Mouse (Mus musculus): ENCODE results near the gene Nlk. TPM values are rescaled to one million over a fixed set of nuclear protein-coding genes. Genes with fewer than 3 reads are reported as not detected.
A peak's percentile ranks its signal among the peaks of the same experiment; 100 is the strongest.

The Nlk gene
- total RNA-seq (2021), result 1 to 10 TPM; 5.6 to 5.7 TPM
- long read RNA-seq, experiment 1, result 0 reads
- long read RNA-seq, experiment 2, full-length matches to known transcripts, result 1 of 2 reads
- long read RNA-seq, experiment 2, partial matches to known transcripts, result 1 of 2 reads
- long read RNA-seq, experiment 2, other reads (novel, unspliced or antisense), result 0 of 2 reads

DNA sequence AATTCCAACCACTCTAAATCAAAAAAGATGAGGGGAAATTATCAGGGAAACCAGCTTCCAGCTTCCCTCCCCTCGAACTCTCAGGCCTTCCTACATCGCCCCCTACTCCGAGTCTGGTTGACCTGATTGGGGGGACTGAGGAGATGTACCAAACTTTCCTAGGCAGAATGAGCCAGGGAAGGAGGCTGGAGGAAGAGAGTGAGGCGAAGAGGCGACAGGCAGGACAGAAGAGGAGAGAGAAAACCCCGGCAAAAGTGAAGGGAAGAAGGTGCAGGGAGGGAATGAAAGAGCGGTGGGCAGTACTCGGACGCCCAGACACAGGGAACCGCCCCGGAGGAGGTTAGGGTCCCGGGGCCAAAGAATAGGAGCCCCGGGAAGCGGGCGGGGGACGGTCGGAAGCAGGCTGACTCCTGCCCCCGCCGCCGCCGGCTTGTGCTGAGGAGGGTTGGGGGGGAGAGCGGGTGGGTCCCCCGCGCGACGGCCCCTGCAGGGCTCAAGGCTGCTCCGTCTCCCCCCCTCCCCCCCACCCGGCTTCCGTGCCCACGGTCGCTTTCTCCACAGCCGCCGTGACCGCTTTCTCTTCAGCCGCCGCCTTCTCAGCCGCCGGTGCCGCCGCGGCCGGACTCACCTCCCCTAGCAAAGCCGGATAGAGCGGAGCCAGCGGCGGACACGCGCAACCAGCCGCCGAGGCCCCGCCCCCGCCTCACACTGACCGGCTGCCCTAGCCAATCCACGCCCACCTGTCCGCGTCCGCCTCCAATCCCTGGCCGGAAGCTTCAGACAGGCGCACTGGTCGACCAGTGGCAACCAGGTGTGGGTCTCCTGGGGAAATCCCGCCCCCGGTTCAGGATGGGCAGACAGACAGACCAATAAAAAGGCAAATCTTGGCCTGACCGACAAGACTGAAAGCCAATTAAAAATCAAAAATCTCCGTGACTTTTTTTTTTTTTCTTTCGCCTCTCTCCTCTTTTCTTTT, at the start of gene Nlk:
Gene Nlk (minus strand): TSS at position 597 of the 976 bp plus-strand sequence.
- peak; percentile 100 for DNase-seq

DNA sequence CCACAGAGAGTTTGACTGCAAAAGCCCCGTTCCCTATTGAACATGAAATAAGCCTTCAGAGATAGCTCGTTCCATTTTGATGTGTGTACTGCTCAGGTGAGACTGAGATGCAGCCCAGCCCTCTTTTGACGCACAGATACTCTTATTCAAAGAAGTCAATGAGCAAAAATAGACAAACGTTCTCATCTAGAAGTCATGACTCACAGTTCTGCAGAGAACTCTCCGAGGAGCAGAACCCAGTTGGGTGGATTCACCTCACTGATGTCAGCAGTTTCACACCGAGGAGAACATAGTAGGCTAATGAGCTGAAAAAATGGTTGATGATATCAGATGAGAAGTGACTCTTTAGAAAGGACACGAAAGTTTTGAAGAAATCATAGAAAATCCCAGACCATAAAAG, 49.1 kb upstream of the Nlk start:
- no peak for DNase-seq

DNA sequence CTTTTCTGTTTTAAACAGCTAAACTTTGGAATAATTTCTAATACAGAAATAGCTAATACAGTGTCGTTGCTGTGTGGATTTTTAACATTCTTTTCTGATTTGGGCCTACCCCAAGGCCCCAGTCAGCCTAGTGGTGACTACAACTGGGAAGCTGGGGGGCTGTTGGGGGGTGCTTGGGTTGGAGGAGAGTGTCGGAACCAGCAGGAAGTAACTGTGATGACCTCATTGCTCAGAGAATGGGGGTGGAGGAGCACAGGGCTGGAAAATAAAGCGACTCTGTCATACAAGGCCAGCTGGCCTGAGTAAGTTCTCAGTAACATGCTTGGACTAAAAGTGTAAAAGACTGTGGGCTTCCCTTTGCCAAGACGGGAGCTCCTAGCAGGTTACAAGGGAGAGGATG, 48.3 kb upstream of the Nlk start:
- DNase-seq, result peak; percentile 6

DNA sequence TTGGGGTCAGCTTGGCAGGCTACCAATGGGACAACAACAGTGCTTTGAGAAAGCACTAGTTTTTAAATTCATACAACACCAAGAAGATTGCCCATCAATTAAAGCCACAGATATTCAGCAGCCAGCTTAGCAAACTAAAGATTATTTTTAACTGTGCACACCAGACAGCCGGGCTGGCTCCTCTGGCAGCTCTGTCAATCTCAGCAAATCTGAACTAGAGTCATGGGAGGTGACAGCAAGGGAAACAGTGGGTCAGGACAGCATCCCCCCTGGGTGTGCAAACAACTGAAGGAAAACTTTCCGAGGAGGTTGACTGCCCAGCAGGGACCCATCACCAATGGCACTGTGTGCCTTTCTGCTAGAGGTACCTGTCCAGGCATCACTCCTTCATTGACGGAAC, 45.3 kb upstream of the Nlk start:
- no peak for DNase-seq

DNA sequence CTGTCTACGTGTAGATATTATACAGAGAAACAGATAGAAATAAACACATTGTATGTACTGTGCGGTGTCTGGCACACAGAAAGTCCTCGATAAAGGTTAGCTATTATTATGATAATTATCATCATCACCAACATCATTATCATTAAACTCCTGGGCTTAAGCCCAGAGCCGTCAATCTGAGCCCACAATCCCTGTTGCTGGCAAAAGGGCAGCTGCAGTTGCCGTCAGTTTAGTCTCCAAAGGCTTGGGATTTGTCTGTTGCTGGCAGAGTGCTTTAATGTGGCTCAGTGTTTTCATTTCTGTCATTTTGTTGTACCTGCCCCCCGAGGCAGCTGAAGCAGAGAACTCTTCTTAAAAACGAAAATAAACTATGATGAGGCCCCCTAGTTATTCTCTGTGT, 44.8 kb upstream of the Nlk start:
- DNase-seq, result no peak

DNA sequence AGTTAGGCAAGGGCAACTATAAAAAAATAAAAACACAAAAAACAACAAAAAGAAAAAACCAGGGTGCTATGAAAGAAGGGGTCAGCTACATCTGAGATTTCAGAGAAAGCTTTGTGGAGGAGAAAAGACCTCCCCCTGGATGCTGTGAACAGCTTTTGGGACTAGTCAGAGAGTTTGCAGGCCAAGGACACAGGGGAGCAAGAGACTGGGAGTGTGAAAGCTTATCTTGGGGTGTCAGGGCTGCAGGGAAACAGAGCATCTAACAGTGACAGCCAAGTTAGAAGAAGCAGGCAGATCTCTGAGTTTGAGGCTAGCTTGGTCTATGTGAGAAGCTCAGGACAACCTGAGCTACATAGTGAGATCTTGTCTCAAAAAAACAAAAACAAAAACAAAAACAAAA, 42.2 kb upstream of the Nlk start:
- no peak for DNase-seq

DNA sequence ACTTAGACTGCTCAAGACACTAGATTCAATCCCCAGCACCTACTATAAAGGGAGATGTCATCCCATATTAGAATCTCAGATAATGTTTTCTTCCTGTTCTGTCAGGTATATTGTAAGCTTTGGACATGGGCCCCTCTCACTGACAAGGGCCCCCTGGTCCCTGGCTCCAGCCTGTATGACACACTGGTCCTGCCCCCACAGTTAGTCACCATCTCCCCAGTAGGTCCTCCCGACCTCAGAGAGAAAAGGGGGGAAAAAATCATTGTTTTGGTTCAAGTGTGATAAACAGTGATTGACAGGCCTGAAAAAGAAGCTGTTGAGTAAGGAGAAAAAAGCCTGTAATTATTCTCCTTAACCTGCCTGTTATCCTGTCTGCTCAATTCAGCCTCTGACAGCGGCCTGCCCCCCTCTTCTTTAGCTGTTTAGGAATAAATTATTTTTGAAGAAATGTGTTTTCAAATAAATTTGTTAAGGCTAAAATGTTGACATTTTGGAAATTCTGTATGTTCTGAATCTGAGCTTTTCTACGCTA, 39.8 kb upstream of the Nlk start:
- no peak for DNase-seq

DNA sequence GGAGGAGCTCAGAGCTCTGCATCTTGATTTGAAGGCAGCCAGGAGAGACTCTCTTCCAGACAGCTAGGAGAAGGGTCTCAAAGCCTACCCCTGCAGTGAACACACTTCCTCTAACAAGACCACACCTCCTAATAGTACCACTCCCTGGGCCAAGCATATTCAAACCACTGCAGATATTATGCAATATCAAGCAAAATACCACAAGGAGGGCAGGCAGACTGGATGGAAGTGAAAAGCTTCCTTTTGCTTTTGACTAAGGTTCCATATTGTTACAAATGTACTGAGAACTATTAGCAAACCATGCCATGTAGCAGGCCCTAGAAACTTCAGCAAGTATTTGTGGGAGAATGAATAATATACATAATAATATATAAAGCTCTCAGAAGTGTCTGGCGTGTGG, 38.0 kb upstream of the Nlk start:
- DNase-seq, result no peak

DNA sequence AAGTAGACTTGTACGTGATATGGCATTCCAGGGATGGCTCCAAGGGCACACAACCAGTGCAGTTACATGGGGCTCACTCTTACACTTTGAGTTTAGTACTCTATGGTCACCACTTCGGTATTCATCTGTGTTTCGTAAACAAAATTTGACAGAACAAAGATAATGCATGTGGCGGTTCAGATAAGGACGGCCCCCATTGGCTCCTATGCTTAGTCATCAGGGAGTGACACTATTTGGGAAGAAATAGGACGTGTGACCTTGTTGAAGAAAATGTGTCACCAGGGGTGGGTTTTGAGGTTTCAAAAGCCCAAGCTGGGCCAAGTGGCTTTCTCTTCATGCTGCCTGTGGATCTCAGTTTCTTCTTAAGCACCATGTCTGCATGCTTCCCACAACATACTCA, 35.4 kb upstream of the Nlk start:
- DNase-seq, result no peak

DNA sequence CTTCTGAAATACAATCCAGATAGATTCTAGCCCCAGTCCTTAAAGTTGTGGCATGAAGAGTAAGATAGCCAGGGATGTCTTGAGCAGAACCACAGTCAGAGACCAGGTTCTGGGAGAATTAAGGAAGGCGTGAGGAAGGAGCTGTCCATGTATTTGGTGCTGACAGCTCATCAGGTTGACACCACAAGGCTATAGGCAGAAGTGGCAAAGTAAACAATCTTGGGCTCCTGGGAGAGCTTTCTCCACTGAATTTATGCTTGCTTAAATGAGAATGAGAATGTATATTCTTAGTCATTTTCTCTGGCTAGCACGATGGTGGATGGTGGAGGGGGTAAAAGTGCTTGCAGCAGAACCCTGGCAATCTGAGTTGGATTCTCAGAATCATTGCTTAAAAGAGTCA, 33.7 kb upstream of the Nlk start:
- DNase-seq, result no peak

DNA sequence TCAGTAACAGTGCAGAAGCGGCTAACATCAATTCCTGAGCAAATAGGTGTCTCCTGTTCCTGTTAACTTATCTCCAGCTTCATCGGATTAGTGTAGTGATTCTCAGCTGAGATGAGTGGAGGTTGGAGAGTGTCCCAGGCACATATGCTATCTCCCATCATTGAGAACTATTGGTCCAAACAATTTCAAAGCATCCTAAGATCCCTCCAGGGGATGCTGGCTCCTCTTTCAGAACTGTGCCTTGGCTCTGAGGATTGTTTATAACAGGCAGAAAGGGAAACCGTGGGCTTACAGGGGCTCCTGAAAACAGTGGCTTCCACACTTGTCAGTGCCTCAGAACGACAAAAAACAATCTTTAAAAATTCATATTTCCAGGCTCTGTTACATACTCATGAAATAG, 30.9 kb upstream of the Nlk start:
- DNase-seq, result no peak

DNA sequence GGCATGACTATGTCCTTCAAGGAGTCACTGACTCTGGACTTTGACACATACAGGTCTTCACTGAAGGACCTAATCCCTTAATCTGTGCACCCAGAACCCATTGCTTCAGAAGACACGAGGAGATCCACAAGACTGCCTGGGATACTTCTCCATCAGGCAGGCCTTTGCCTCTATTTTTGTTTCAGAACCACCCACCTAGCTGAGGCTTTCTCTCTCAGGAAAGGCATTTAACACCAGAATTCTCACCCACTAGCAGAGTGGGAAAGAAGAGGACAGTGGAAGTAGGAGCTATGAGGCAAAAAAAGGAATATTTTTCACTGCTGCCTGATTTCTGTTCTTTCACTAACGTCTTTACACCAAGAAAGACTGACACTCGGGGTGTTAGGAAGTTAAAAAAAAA, 29.2 kb upstream of the Nlk start:
- DNase-seq, result no peak

DNA sequence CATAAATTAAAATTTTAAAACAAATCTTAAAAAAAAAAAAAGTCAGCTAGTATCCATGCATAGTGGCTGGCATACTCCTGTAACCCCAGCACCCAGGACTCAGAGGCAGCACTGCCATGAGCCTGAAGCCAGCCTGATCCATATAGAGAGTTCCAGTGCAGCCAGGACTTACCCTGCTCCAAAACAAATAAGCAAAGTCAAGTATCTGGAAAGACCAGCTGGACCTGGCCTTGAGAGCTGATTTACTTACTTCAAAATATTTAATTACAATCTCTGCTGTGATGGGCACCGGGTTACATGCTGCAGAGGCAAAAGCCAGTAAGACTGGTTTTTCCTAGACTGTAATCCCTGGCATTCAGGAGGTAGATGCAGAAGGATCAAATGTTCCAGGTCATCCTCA, 27.6 kb upstream of the Nlk start:
- DNase-seq, result no peak

DNA sequence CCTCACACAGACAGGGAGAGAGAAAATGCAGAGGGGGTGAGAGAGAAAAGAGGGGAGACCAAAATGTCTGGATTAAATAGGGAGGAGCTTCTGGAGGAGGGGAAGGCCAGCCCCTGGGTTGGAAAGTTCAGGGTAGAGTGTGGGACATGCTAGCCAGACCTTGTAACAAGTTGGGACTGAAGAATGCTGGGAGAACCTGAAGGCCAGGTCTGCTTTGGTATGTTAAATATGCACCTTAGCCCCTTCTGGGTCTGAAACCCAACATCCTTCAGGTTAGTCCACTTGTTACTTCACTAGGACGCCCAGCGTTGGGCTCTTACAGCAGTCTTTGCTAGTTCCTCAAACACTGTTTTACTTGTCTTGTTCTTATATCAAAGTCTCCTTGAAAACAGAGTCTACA, 24.2 kb upstream of the Nlk start:
- DNase-seq, result no peak

DNA sequence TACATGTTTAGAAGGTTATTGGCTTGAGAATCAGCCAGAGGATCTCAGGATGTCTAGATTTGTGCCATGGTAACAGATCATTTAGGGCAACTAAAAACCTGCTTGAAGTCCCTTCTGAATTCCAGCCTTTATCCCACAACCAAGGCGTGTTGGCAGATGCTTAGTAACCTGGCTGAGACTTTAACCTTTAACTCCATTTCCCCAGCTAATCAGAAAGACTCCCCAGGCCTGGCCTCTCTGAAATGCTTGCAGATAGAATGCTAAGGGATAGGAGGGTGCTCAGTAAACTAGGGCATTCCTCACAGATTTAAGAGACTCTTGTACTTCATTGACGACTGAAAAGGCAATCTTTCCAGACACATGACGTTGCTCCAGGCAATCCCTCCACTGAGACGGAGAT, 20.5 kb upstream of the Nlk start:
- DNase-seq, result no peak

DNA sequence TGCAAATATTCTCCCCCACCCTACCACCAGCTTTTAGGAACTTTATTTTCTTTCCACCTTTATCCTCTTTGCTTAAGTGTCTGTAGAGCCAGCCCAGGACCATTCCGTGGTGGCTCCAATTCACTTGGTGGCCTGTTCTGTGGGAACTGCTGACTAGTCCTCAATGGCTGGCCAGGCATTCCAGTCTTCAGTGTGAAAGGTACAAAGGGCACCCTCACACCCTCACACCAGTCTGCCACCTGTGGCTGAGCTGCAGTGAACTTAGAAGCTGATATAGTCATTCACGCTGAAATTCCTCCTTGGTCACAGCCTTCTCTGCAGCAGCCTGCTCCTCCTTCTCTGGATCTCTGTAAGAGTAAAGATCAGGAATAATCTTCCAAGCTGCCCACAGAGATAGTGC, 11.5 kb upstream of the Nlk start:
- DNase-seq, result no peak

DNA sequence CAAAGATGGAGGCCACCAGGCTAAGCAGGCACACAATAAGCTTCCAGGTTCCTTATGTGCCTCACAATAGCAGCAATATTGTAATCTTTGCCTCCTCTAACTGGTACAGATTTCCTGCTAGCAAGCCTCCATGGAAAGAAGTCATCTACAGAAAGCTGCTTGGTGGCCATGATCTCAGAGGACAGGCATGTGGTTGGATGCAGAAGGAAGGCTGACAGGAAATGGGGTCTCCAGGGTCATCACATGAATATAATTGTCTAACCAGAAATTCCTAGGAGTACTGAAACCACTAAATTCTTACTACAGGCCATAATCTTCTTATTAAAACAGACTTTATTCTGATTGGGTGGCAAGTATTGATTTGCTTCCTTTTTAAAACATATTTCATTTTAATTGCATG, 8.9 kb upstream of the Nlk start:
- no peak for DNase-seq

DNA sequence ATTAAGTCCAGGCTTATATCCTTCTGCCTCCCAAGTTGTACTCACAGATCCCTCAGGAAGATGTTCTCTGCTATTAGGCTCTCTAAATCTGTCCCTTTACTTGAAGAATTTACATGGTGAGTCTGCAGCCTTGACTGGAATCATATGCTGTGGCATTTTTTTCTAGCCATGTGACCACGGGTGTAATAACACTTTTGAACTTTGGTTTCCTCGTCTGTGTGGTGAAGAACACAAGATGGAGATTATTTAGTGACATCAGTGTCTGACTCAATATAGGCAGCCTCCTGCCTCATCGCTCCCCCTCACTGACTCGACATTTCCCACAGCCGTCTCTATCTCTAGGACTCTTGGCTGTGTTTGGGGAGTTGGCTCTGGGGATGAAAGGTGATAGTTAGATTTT, 5.9 kb upstream of the Nlk start:
- no peak for DNase-seq

DNA sequence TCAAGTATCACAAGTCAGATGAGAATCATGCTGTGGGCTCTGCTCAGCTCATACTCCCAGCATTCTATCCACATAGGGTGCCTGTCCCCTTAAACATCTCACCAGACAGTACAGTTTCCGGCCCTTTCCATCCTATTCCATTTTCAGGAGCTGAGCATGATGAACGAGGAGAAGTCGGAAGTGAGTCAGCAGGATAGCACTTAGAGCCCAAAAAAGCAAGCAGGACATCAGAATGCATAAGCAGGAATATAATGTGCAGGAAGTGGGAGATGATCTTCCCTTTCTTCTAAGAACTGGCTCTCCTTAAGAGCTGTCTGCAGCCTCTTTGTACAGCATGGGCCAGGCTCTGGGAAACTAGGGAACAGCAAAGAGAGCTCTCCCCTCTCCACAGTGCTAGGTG, 5.1 kb upstream of the Nlk start:
- DNase-seq, result no peak

DNA sequence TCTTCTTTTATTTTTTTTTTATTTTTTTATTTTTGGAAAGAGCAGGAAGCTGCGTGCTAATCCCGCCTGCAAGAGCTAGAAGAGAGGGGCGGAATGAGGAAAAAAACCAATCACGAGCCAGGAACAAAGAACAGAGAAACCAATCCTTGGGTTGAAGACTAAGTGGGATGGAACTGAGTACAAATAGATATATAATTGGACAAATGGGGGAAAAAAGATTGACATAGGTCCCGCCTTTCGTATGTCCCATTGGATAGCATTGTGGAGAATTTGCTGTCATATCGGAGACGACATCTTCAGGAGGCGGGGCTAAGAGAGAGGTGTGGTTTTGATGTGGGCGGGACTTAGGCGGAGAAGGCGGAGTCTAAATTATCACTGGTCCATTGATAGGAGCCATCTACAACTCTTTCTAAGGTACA, 589 bp upstream of the Nlk start:
- DNase-seq, result peak; percentile 85

DNA sequence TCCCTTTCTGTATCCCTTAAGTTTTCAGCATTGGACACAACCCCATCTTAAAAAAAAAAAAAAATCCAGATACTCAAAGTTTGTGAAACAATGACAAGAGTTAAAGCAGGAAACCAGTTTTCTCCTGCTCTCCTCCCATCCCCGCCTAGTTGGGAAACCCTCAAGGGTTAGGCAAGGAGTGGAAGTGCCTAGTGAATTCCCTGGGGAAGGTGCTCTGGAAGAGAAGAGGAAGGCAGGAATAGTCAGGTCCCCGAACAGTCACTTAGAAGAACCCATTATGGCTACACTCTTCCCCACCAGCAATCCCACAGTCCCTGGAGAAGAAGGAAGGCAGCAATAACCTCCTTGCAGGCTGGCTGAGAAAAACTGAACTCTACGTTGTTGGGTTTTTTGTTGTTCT, 2.9 kb downstream of the Nlk start:
- DNase-seq, result peak; percentile 12

DNA sequence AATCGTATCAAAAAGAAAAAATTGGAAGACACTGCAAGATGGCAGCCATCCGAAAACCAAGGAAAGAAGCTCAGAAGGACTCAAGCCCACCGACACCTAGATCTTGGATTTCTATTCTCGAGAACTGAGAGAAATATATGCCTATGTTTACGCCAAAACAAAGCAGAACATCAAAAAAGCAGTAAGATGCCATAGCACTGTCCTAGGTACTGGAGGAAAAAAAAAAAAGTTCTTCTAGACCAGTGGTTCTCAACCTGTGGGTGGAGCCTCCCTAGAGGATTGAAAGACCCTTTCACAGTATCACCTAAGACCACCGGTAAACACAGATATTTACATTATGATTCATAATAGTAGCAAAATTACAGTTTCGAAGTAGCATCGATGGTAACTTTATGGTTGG, 3.9 kb downstream of the Nlk start:
- DNase-seq, result no peak

DNA sequence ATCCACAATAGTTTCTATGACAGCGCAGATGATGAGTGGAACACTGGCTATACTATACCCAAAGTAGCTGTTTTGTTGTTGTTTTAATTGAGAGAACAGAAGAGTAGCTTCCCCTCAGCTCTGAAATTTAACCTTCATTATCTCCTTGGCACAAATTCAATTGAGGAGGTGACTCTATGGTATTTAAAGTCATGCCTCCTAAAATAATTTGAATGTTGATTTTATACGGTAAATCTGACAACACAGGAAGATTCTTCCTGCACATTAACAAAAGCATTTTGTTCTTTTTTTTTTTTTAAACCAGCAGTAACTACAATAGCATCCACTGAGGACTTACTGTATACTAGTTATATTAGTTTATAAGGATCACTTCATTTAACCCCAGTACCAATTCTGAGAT, 6.0 kb downstream of the Nlk start:
- DNase-seq, result no peak

DNA sequence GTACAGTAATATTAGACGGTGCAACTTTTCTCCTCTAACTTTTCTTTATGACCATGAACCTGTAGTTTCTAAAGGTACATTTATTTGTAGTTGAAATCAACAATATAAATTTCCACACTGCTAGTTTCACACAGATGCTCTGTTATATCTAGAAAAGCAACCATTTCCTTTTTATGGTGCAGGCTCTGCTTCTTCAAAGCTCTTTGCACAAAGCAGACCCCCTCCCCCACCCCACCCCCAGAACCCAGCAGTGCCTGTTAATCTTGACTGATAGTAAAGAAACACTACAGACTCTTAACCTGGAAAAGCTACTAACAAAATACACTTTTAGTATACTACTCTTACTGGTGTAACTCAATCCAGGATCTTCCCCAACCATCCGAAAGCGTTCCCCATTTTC, 6.6 kb downstream of the Nlk start:
- no peak for DNase-seq
